In the genomic region with DNA sequence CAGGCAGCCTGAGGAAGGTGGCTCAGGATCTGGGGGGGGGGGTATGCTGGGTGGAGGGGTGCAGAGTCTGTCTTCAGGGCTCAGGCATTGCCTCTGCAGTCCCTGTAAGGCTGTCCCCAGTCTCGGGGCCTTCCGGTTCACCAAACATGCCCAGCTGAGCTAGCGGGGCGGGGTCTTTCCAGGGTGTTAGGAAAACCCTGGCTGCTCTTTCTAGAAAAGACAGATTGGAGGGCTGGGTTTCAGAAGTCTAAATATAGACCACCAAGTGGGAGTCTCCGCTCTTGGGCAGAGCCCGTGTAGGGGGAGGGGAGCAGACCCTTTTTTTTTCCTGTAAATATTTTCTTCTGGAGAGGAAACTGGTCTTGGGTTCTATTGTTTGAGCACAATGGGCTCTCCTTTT, we compare ENCODE assay signal across 8 mouse cellular contexts. TPM values are rescaled to one million over a fixed set of nuclear protein-coding genes. Genes with fewer than 3 reads are reported as not detected.
DNase-seq lines count a peak whose midpoint lies in the region; ATAC-seq and TF ChIP-seq lines count a peak whose summit lies in the region.

No protein-coding gene starts in this region.

- peaks cover 32% of the 10 kb centered on the region for H3K4me1 ChIP-seq in ES-Bruce4 (ENCODE audit: control insufficient read depth, insufficient read depth, low read length)
- H3K4me1 ChIP-seq in intestine, embryonic 16.5 days (ENCODE audit: control insufficient read depth, insufficient read depth, low read length): peaks cover 48% of the 10 kb centered on the region
- H3K4me1 ChIP-seq in lung, embryonic 16.5 days (replicated peaks; ENCODE audit: control insufficient read depth, insufficient read depth, low read length): peaks cover 60% of the 10 kb centered on the region
- H3K4me1 ChIP-seq in stomach, embryonic 15.5 days: peaks cover 54% of the 10 kb centered on the region

- no peaks in the 10 kb centered on the region for H3K36me3 ChIP-seq in ES-Bruce4 (ENCODE audit: control insufficient read depth, insufficient read depth, low read length, poor library complexity, severe bottlenecking)
- H3K36me3 ChIP-seq in intestine, embryonic 16.5 days (ENCODE audit: control insufficient read depth, insufficient read depth, low read length): no peaks in the 10 kb centered on the region
- peaks cover 26% of the 10 kb centered on the region for H3K36me3 ChIP-seq in lung, embryonic 16.5 days (ENCODE audit: control insufficient read depth, insufficient read depth, low read length)
- peaks cover 22% of the 10 kb centered on the region for H3K36me3 ChIP-seq in stomach, embryonic 15.5 days

- no peaks in the 10 kb centered on the region for H3K27me3 ChIP-seq in ES-Bruce4 (ENCODE audit: control insufficient read depth, insufficient read depth, low read length, poor library complexity, severe bottlenecking)
- H3K27me3 ChIP-seq in intestine, embryonic 16.5 days (replicated peaks; ENCODE audit: control insufficient read depth, insufficient read depth, low read length): no peaks in the 10 kb centered on the region
- H3K27me3 ChIP-seq in lung, embryonic 16.5 days (ENCODE audit: control insufficient read depth, insufficient read depth, low read depth, low read length): no peaks in the 10 kb centered on the region
- no peaks in the 10 kb centered on the region for H3K27me3 ChIP-seq in stomach, embryonic 15.5 days (replicated peaks)

- peak; percentile 49 for TF ChIP-seq EP300 in ES-Bruce4 (IDR thresholded peaks at IDR 0.05; ENCODE audit: insufficient read depth, low read depth, low read length)

- peak overlapping the region; percentile 81 for H3K27ac ChIP-seq in ES-Bruce4 (ENCODE audit: insufficient read depth, low read length)
- H3K27ac ChIP-seq in intestine, embryonic 16.5 days (ENCODE audit: low read length): peak overlapping the region; percentile 60
- peak overlapping the region; percentile 96 for H3K27ac ChIP-seq in lung, embryonic 16.5 days (ENCODE audit: low read length)
- peak overlapping the region; percentile 92 for H3K27ac ChIP-seq in stomach, embryonic 15.5 days

- peak overlapping the region; percentile 24; the same call in 1 of the 2 replicates for H3K9ac ChIP-seq in ES-Bruce4 (ENCODE audit: low read depth, poor library complexity, severe bottlenecking)
- H3K9ac ChIP-seq in intestine, embryonic 16.5 days (ENCODE audit: low read depth, low read length): no peak overlapping the region
- H3K9ac ChIP-seq in lung, embryonic 16.5 days (ENCODE audit: low read length): peak overlapping the region; percentile 55
- no peak overlapping the region for H3K9ac ChIP-seq in stomach, embryonic 15.5 days

- 20% methylated on average over 6 of the region's 6 CpGs for WGBS in intestine, embryonic 16.5 days
- WGBS in lung, embryonic 16.5 days: 2% methylated on average over 6 of the region's 6 CpGs
- WGBS in stomach, embryonic 15.5 days: 4% methylated on average over 6 of the region's 6 CpGs

- ATAC-seq in intestine, embryonic 16.5 days: peak; percentile 52
- ATAC-seq in lung, embryonic 16.5 days (ENCODE audit: low read depth): peak; percentile 86
- peak; percentile 48; the same call in 1 of the 2 replicates for ATAC-seq in stomach, embryonic 15.5 days (ENCODE audit: insufficient read depth, low FRiP score, low read depth)

- peak; percentile 96 for DNase-seq in R1 (ENCODE audit: low read depth, low spot score)
- DNase-seq in heart, adult 11 months: peak; percentile 98
- no peak for DNase-seq in c-Kit-positive CD71-positive TER-119-positive erythroid progenitor cells, embryonic 14.5 days (ENCODE audit: low spot score)
- DNase-seq in urinary bladder, postnatal 10 days (ENCODE audit: low spot score): no peak

- no peak for TF ChIP-seq POLR2A in ES-Bruce4 (IDR thresholded peaks at IDR 0.05; ENCODE audit: insufficient read depth, low read length)

- TF ChIP-seq CTCF in ES-Bruce4 (IDR thresholded peaks at IDR 0.05; ENCODE audit: low read depth, low read length): no peak

- H3K4me2 ChIP-seq in intestine, embryonic 16.5 days (ENCODE audit: low read depth, low read length): no peak overlapping the region
- peak overlapping the region; percentile 42 for H3K4me2 ChIP-seq in lung, embryonic 16.5 days (ENCODE audit: low read depth, low read length)
- H3K4me2 ChIP-seq in stomach, embryonic 15.5 days: peak overlapping the region; percentile 35

- H3K4me3 ChIP-seq in ES-Bruce4 (ENCODE audit: low read depth, low read length): no peak overlapping the region
- H3K4me3 ChIP-seq in intestine, embryonic 16.5 days (ENCODE audit: low read length): no peak overlapping the region
- no peak overlapping the region for H3K4me3 ChIP-seq in lung, embryonic 16.5 days (ENCODE audit: low read length)
- H3K4me3 ChIP-seq in stomach, embryonic 15.5 days (replicated peaks): no peak overlapping the region

- H3K9me3 ChIP-seq in ES-Bruce4 (replicated peaks; ENCODE audit: control insufficient read depth, insufficient read depth, low read length, poor library complexity, severe bottlenecking): no peaks in the 10 kb centered on the region
- H3K9me3 ChIP-seq in intestine, embryonic 16.5 days (ENCODE audit: control insufficient read depth, low read length): no peaks in the 10 kb centered on the region
- no peaks in the 10 kb centered on the region for H3K9me3 ChIP-seq in lung, embryonic 16.5 days (ENCODE audit: control insufficient read depth, low read length)
- H3K9me3 ChIP-seq in stomach, embryonic 15.5 days: no peaks in the 10 kb centered on the region

RNA-seq across cellular contexts. Expression of a gene that starts 32.4 kb away (rescaled TPM):
- 65.5 and 71.6 TPM in 2 replicates for polyA plus RNA-seq in ES-Bruce4 (2011; ENCODE audit: insufficient read depth, insufficient read length, low read depth, missing spikeins)
- 35.4 and 37.8 TPM in 2 replicates for polyA plus RNA-seq in intestine, embryonic 16.5 days (2015; fragmentation: Nextera tagmentation; extraction: Ambion mirVana)
- polyA plus RNA-seq in lung, embryonic 16.5 days (2015; fragmentation: Nextera tagmentation; extraction: Ambion mirVana): 133 and 141 TPM in 2 replicates
- polyA plus RNA-seq in stomach, embryonic 15.5 days (2015; fragmentation: Nextera tagmentation; extraction: Ambion mirVana): 67.1 and 73.6 TPM in 2 replicates

RNA-seq across cellular contexts. Expression of a gene that starts 53.1 kb away (rescaled TPM):
- 114 and 117 TPM in 2 replicates for polyA plus RNA-seq in ES-Bruce4 (2011; ENCODE audit: insufficient read depth, insufficient read length, low read depth, missing spikeins)
- 141 and 162 TPM in 2 replicates for polyA plus RNA-seq in intestine, embryonic 16.5 days (2015; fragmentation: Nextera tagmentation; extraction: Ambion mirVana)
- polyA plus RNA-seq in lung, embryonic 16.5 days (2015; fragmentation: Nextera tagmentation; extraction: Ambion mirVana): 145 and 151 TPM in 2 replicates
- polyA plus RNA-seq in stomach, embryonic 15.5 days (2015; fragmentation: Nextera tagmentation; extraction: Ambion mirVana): 152 and 172 TPM in 2 replicates

RNA-seq across cellular contexts. Expression of a gene that starts 53.1 kb away (rescaled TPM):
- 14.7 and 17.0 TPM in 2 replicates for polyA plus RNA-seq in ES-Bruce4 (2011; ENCODE audit: insufficient read depth, insufficient read length, low read depth, missing spikeins)
- 6.8 and 7.8 TPM in 2 replicates for polyA plus RNA-seq in intestine, embryonic 16.5 days (2015; fragmentation: Nextera tagmentation; extraction: Ambion mirVana)
- 9.3 and 10.6 TPM in 2 replicates for polyA plus RNA-seq in lung, embryonic 16.5 days (2015; fragmentation: Nextera tagmentation; extraction: Ambion mirVana)
- 8.8 and 10.1 TPM in 2 replicates for polyA plus RNA-seq in stomach, embryonic 15.5 days (2015; fragmentation: Nextera tagmentation; extraction: Ambion mirVana)

Comparison
In these comparisons a context has a peak if more than half of its experiments do, and no peak if none do; other contexts are left out.
1. H3K9ac ChIP-seq: peak in ES-Bruce4 (single experiment) and lung, embryonic 16.5 days (single experiment); none in intestine, embryonic 16.5 days (single experiment) and stomach, embryonic 15.5 days (single experiment).
2. DNase-seq: peak in R1 (single experiment) and heart, adult 11 months (single experiment); none in c-Kit-positive CD71-positive TER-119-positive erythroid progenitor cells, embryonic 14.5 days (single experiment) and urinary bladder, postnatal 10 days (single experiment).
3. Peak in every context shown above with its lines, with median percentiles within 50 percentile points of each other: H3K27ac ChIP-seq and ATAC-seq.